Mouse (Mus musculus): ENCODE data around the gene Notch2. TPM values are rescaled to one million over a fixed set of nuclear protein-coding genes. Genes with fewer than 3 reads are reported as not detected.

Gene Notch2
- polyA plus RNA-seq, 1 experiment = 6.6 TPM

- no peak for TF ChIP-seq POLR2A (IDR thresholded peaks at IDR 0.05; ENCODE audit: low read depth, low read length)
- Histone ChIP-seq H3K27ac (ENCODE audit: insufficient read depth, low read depth, low read length) (no peak overlapping the region), H3K4me3 (ENCODE audit: low read depth, low read length) (no peak overlapping the region), H3K27me3 (ENCODE audit: control insufficient read depth, insufficient read depth, low read length) (no peaks in the 10 kb centered on the region; the same call in 1 of the 2 replicates), H3K4me1 (ENCODE audit: control insufficient read depth, insufficient read depth, insufficient read length, low read length) (no peaks in the 10 kb centered on the region), H3K36me3 (ENCODE audit: control insufficient read depth, insufficient read depth, low read length) (no peaks in the 10 kb centered on the region)
- WGBS = 50% methylated on average over 4 of the region's 4 CpGs
Observed at GRCm38 (mm10) chr3:98178340-98178739, 165.0 kb downstream of the Notch2 start.

GRCm38 (mm10) chr3:98180805-98181204, 167.5 kb downstream of the Notch2 start:
- Histone ChIP-seq H3K36me3 (ENCODE audit: control insufficient read depth, insufficient read depth, low read length) (no peaks in the 10 kb centered on the region), H3K27me3 (ENCODE audit: control insufficient read depth, insufficient read depth, low read length) (peaks cover 4% of the 10 kb centered on the region; the same call in 1 of the 2 replicates), H3K27ac (ENCODE audit: insufficient read depth, low read depth, low read length) (no peak overlapping the region), H3K4me1 (ENCODE audit: control insufficient read depth, insufficient read depth, insufficient read length, low read length) (no peaks in the 10 kb centered on the region), H3K4me3 (ENCODE audit: low read depth, low read length) (no peak overlapping the region)
- no peak for TF ChIP-seq POLR2A (IDR thresholded peaks at IDR 0.05; ENCODE audit: low read depth, low read length)
- TF ChIP-seq CTCF (IDR thresholded peaks at IDR 0.05; ENCODE audit: extremely low read depth, insufficient read length, insufficient replicate concordance, low read depth, low read length) = peak; percentile 68; the same call in 1 of the 2 replicates
- 18% methylated on average over 7 of the region's 7 CpGs for WGBS

GRCm38 (mm10) chr3:98185163-98185714, 171.9 kb downstream of the Notch2 start:
- H3K27ac ChIP-seq (ENCODE audit: insufficient read depth, low read depth, low read length) = no peak overlapping the region
- TF ChIP-seq CTCF (IDR thresholded peaks at IDR 0.05; ENCODE audit: extremely low read depth, insufficient read length, insufficient replicate concordance, low read depth, low read length) (no peak), POLR2A (IDR thresholded peaks at IDR 0.05; ENCODE audit: low read depth, low read length) (no peak)
- 70% methylated on average over 10 of the region's 10 CpGs for WGBS
- H3K4me1 ChIP-seq (ENCODE audit: control insufficient read depth, insufficient read depth, insufficient read length, low read length) = no peaks in the 10 kb centered on the region
- no peaks in the 10 kb centered on the region for H3K36me3 ChIP-seq (ENCODE audit: control insufficient read depth, insufficient read depth, low read length)
- H3K4me3 ChIP-seq (ENCODE audit: low read depth, low read length) = no peak overlapping the region
- peaks cover 4% of the 10 kb centered on the region; the same call in 1 of the 2 replicates for H3K27me3 ChIP-seq (ENCODE audit: control insufficient read depth, insufficient read depth, low read length)

GRCm38 (mm10) chr3:98187777-98188176, 174.4 kb downstream of the Notch2 start:
- TF ChIP-seq CTCF (IDR thresholded peaks at IDR 0.05; ENCODE audit: extremely low read depth, insufficient read length, insufficient replicate concordance, low read depth, low read length) (no peak), POLR2A (IDR thresholded peaks at IDR 0.05; ENCODE audit: low read depth, low read length) (no peak)
- H3K27ac ChIP-seq (ENCODE audit: insufficient read depth, low read depth, low read length) = no peak overlapping the region
- H3K4me1 ChIP-seq (ENCODE audit: control insufficient read depth, insufficient read depth, insufficient read length, low read length) = no peaks in the 10 kb centered on the region
- 40% methylated on average over 3 of the region's 3 CpGs for WGBS
- H3K36me3 ChIP-seq (ENCODE audit: control insufficient read depth, insufficient read depth, low read length) = no peaks in the 10 kb centered on the region
- H3K27me3 ChIP-seq (ENCODE audit: control insufficient read depth, insufficient read depth, low read length) = peaks cover 4% of the 10 kb centered on the region; the same call in 1 of the 2 replicates
- no peak overlapping the region for H3K4me3 ChIP-seq (ENCODE audit: low read depth, low read length)

- H3K36me3 ChIP-seq (ENCODE audit: control insufficient read depth, insufficient read depth, low read length) = no peaks in the 10 kb centered on the region
- no peak overlapping the region for H3K4me3 ChIP-seq (ENCODE audit: low read depth, low read length)
- H3K27me3 ChIP-seq (ENCODE audit: control insufficient read depth, insufficient read depth, low read length) = no peaks in the 10 kb centered on the region
- TF ChIP-seq POLR2A (IDR thresholded peaks at IDR 0.05; ENCODE audit: low read depth, low read length) (no peak), CTCF (IDR thresholded peaks at IDR 0.05; ENCODE audit: extremely low read depth, insufficient read length, insufficient replicate concordance, low read depth, low read length) (no peak)
- H3K4me1 ChIP-seq (ENCODE audit: control insufficient read depth, insufficient read depth, insufficient read length, low read length) = peaks cover 4% of the 10 kb centered on the region; the same call in 1 of the 2 replicates
- WGBS = 42% methylated on average over 9 of the region's 9 CpGs
- H3K27ac ChIP-seq (ENCODE audit: insufficient read depth, low read depth, low read length) = no peak overlapping the region
Observed at GRCm38 (mm10) chr3:98197711-98198532, 184.6 kb downstream of the Notch2 start.

GRCm38 (mm10) chr3:98199747-98200146, 186.4 kb downstream of the Notch2 start:
- no peaks in the 10 kb centered on the region for H3K4me1 ChIP-seq (ENCODE audit: control insufficient read depth, insufficient read depth, insufficient read length, low read length)
- 68% methylated on average over 5 of the region's 5 CpGs for WGBS
- no peak overlapping the region for H3K27ac ChIP-seq (ENCODE audit: insufficient read depth, low read depth, low read length)
- no peak overlapping the region for H3K4me3 ChIP-seq (ENCODE audit: low read depth, low read length)
- TF ChIP-seq POLR2A (IDR thresholded peaks at IDR 0.05; ENCODE audit: low read depth, low read length) (no peak), CTCF (IDR thresholded peaks at IDR 0.05; ENCODE audit: extremely low read depth, insufficient read length, insufficient replicate concordance, low read depth, low read length) (no peak)
- no peaks in the 10 kb centered on the region for H3K36me3 ChIP-seq (ENCODE audit: control insufficient read depth, insufficient read depth, low read length)
- H3K27me3 ChIP-seq (ENCODE audit: control insufficient read depth, insufficient read depth, low read length) = no peaks in the 10 kb centered on the region

Other genes starting within 250 kb of the Notch2 start
- 8.0 and 12.2 TPM in 2 replicates for gene Pde4dip, start 124.8 kb upstream of the Notch2 start, polyA plus RNA-seq (2012; rRNA removed)
- 28.5 and 40.0 TPM in 2 replicates for gene Sec22b, start 112.3 kb upstream of the Notch2 start, polyA plus RNA-seq (2012; rRNA removed)
- gene Adam30, start 147.1 kb downstream of the Notch2 start, polyA plus RNA-seq (2012; rRNA removed) = not detected in 2 replicates
- gene Reg4, start 208.6 kb downstream of the Notch2 start, polyA plus RNA-seq (2012; rRNA removed) = 30.1 and 67.3 TPM in 2 replicates